Mouse (Mus musculus) stomach, embryonic 16.5 days (tissue): ENCODE measurements at regions not wholly inside any gene's neighbourhood (a gene's known extent, or its start where the extent isn't known, plus 50 kb on each side); places are given as distances from the start of the nearest gene placed in this dataset.

Experiments
- ATAC-seq: fragments of 200-750 bp; cut with Nextera tagmentation; 2 replicates; pipeline ENCODE4 v1.8.0; 2017; ENCODE audit warnings: moderate number of reproducible peaks, moderate TSS enrichment; ENCODE audit not compliant: insufficient read depth, low FRiP score
- H3K27ac ChIP-seq: fragments of 300-500 bp; sonication (generic); 2 replicates; pipeline ENCODE4 v1.5.1; 2014; ENCODE audit warnings: low read length
- H3K27me3 ChIP-seq: fragments of 300-500 bp; sonication (generic); 2 replicates; pipeline ENCODE4 v1.6.1; 2014; ENCODE audit warnings: low read length, control low read depth, mixed read lengths; ENCODE audit not compliant: control insufficient read depth, insufficient read depth
- H3K36me3 ChIP-seq: fragments of 300-500 bp; sonication (generic); 2 replicates; pipeline ENCODE4 v1.6.1; 2014; ENCODE audit warnings: low read length; ENCODE audit not compliant: control insufficient read depth, insufficient read depth
- H3K4me1 ChIP-seq: fragments of 300-500 bp; sonication (generic); 2 replicates; pipeline ENCODE4 v1.6.1; 2014; ENCODE audit warnings: low read length, control low read depth, mixed read lengths; ENCODE audit not compliant: control insufficient read depth, insufficient read depth
- H3K4me2 ChIP-seq: fragments of 300-500 bp; sonication (generic); 2 replicates; pipeline ENCODE4 v1.6.1; 2014; ENCODE audit warnings: low read depth, low read length, mixed read lengths
- H3K4me3 ChIP-seq: fragments of 300-500 bp; sonication (generic); replicated peaks from 2 replicates; pipeline ENCODE4 v1.5.1; 2014; ENCODE audit warnings: mild to moderate bottlenecking, low read length
- H3K9ac ChIP-seq: fragments of 300-500 bp; sonication (generic); 2 replicates; pipeline ENCODE4 v1.6.1; 2014; ENCODE audit warnings: low read length
- H3K9me3 ChIP-seq: fragments of 300-500 bp; sonication (generic); replicated peaks from 2 replicates; pipeline ENCODE4 v1.6.1; 2016; ENCODE audit warnings: low read length, control low read depth; ENCODE audit not compliant: control insufficient read depth
- WGBS: fragments of 180-500 bp; shearing (Covaris S2); extraction: QIAGEN DNeasy Blood & Tissue Kit; methylation state at CpG from one replicate; pipeline ENCODE4 v1.1.7; 2014; 5-methylcytosine and 5-hydroxymethylcytosine counted together

- H3K9ac ChIP-seq = no peak overlapping the region
- H3K27me3 ChIP-seq = no peaks in the 10 kb centered on the region
- H3K4me2 ChIP-seq = no peak overlapping the region
- no peak overlapping the region for H3K27ac ChIP-seq
- no peaks in the 10 kb centered on the region for H3K4me1 ChIP-seq
- WGBS = 85% methylated on average over 9 of the region's 9 CpGs
- no peaks in the 10 kb centered on the region for H3K36me3 ChIP-seq
- no peaks in the 10 kb centered on the region for H3K9me3 ChIP-seq
- no peak overlapping the region for H3K4me3 ChIP-seq
- ATAC-seq = no peak
Measured at GRCm38 (mm10) chr15:31729133-31729532, 127.5 kb downstream of the Fam173b start.

GRCm38 (mm10) chr15:31741686-31742085, 140.0 kb downstream of the Fam173b start:
- H3K9me3 ChIP-seq = no peaks in the 10 kb centered on the region
- no peak for ATAC-seq
- no peak overlapping the region for H3K4me2 ChIP-seq
- WGBS = 50% methylated on average over 4 of the region's 4 CpGs
- peaks cover 5% of the 10 kb centered on the region; the same call in 1 of the 2 replicates for H3K4me1 ChIP-seq
- H3K27me3 ChIP-seq = no peaks in the 10 kb centered on the region
- H3K4me3 ChIP-seq = no peak overlapping the region
- no peak overlapping the region for H3K27ac ChIP-seq
- H3K9ac ChIP-seq = no peak overlapping the region
- H3K36me3 ChIP-seq = no peaks in the 10 kb centered on the region

- no peaks in the 10 kb centered on the region for H3K36me3 ChIP-seq
- H3K27me3 ChIP-seq = no peaks in the 10 kb centered on the region
- peaks cover 5% of the 10 kb centered on the region; the same call in 1 of the 2 replicates for H3K4me1 ChIP-seq
- no peak overlapping the region for H3K4me2 ChIP-seq
- H3K9me3 ChIP-seq = no peaks in the 10 kb centered on the region
- 87% methylated on average over 2 of the region's 2 CpGs for WGBS
- H3K4me3 ChIP-seq = no peak overlapping the region
- no peak for ATAC-seq
- no peak overlapping the region for H3K9ac ChIP-seq
- H3K27ac ChIP-seq = no peak overlapping the region
Measured at GRCm38 (mm10) chr15:31744570-31744969, 142.9 kb downstream of the Fam173b start.

GRCm38 (mm10) chr15:31752632-31753031, 151.0 kb downstream of the Fam173b start:
- Histone ChIP-seq H3K27ac (no peak overlapping the region), H3K4me3 (no peak overlapping the region), H3K4me1 (no peaks in the 10 kb centered on the region), H3K27me3 (no peaks in the 10 kb centered on the region), H3K9me3 (no peaks in the 10 kb centered on the region), H3K4me2 (no peak overlapping the region), H3K36me3 (no peaks in the 10 kb centered on the region), H3K9ac (no peak overlapping the region)
- no peak for ATAC-seq
- 59% methylated on average over 2 of the region's 2 CpGs for WGBS

- Histone ChIP-seq H3K4me1 (no peaks in the 10 kb centered on the region), H3K27ac (no peak overlapping the region), H3K27me3 (no peaks in the 10 kb centered on the region), H3K36me3 (no peaks in the 10 kb centered on the region), H3K4me2 (no peak overlapping the region), H3K9ac (no peak overlapping the region), H3K4me3 (no peak overlapping the region), H3K9me3 (no peaks in the 10 kb centered on the region)
- 33% methylated on average over 14 of the region's 14 CpGs for WGBS
- no peak for ATAC-seq
Measured at GRCm38 (mm10) chr15:31753578-31754281, 152.1 kb downstream of the Fam173b start.

- no peaks in the 10 kb centered on the region for H3K9me3 ChIP-seq
- 66% methylated on average over 12 of the region's 12 CpGs for WGBS
Measured at GRCm38 (mm10) chr15:31768959-31769844, 167.6 kb downstream of the Fam173b start.

GRCm38 (mm10) chr15:31783081-31783480, 181.4 kb downstream of the Fam173b start:
- H3K27ac ChIP-seq = no peak overlapping the region
- H3K27me3 ChIP-seq = no peaks in the 10 kb centered on the region
- 80% methylated on average over 2 of the region's 2 CpGs for WGBS
- no peak for ATAC-seq
- no peaks in the 10 kb centered on the region for H3K36me3 ChIP-seq
- no peak overlapping the region for H3K9ac ChIP-seq
- H3K4me3 ChIP-seq = no peak overlapping the region
- no peaks in the 10 kb centered on the region for H3K9me3 ChIP-seq
- no peak overlapping the region for H3K4me2 ChIP-seq
- no peaks in the 10 kb centered on the region for H3K4me1 ChIP-seq

More at GRCm38 (mm10) chr15:31768959-31769844, 167.6 kb downstream of the Fam173b start:
- no peaks in the 10 kb centered on the region for H3K27me3 ChIP-seq
- H3K36me3 ChIP-seq = no peaks in the 10 kb centered on the region
- no peak overlapping the region for H3K4me3 ChIP-seq
- H3K9ac ChIP-seq = no peak overlapping the region
- H3K27ac ChIP-seq = no peak overlapping the region
- H3K4me2 ChIP-seq = no peak overlapping the region
- no peaks in the 10 kb centered on the region for H3K4me1 ChIP-seq
- no peak for ATAC-seq

- Histone ChIP-seq H3K4me2 (no peak overlapping the region), H3K4me3 (no peak overlapping the region), H3K36me3 (no peaks in the 10 kb centered on the region), H3K9ac (no peak overlapping the region), H3K4me1 (no peaks in the 10 kb centered on the region), H3K27ac (no peak overlapping the region), H3K27me3 (no peaks in the 10 kb centered on the region), H3K9me3 (no peaks in the 10 kb centered on the region)
- WGBS = 72% methylated on average over 3 of the region's 3 CpGs
- ATAC-seq = no peak
Measured at GRCm38 (mm10) chr15:31785022-31785421, 183.4 kb downstream of the Fam173b start.

GRCm38 (mm10) chr15:31798863-31799262, 197.2 kb downstream of the Fam173b start:
- Histone ChIP-seq H3K27me3 (no peaks in the 10 kb centered on the region), H3K9ac (no peak overlapping the region), H3K4me2 (no peak overlapping the region), H3K9me3 (no peaks in the 10 kb centered on the region), H3K4me1 (no peaks in the 10 kb centered on the region), H3K4me3 (no peak overlapping the region), H3K36me3 (no peaks in the 10 kb centered on the region), H3K27ac (no peak overlapping the region)
- WGBS = 74% methylated on average over 2 of the region's 2 CpGs
- no peak for ATAC-seq
